Mouse (Mus musculus): Measurements from ENCODE around the gene Myo10. TPM values are rescaled to one million over a fixed set of nuclear protein-coding genes. Genes with fewer than 3 reads are reported as not detected.

Gene Myo10
- total and polyA plus RNA-seq, 2 experiments from 2014 or later = 29.2 to 30.0 TPM

DNA sequence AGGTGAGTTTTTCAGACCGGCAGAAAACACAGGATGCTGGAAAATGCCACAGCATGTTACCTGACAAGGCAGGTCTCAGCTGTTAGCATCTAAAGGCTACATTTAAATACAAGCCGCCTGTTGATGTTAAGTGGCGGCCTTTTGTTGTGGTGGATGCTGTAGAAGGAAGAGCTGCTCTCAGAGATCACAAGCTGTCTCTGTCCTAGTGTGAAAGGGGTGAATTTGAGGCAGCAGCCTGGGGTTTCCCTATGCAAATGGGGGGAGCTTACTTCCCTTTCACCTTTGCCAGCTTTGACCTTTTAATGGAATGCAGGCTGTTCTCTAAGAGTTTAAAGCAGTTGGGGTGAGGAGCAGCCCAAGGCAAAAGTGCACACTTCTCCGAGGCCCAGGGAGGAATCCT, 117.9 kb downstream of the Myo10 start:
- Histone ChIP-seq H3K36me3 (ENCODE audit: insufficient read depth, low read length) (0 out of 2 replicates have a peak, but pooled peaks cover 6% of the 10 kb centered on the region), H3K9ac (replicated peaks; ENCODE audit: low read length) (no peak overlapping the region), H3K4me3 (ENCODE audit: low read length) (no peak overlapping the region), H3K27me3 (ENCODE audit: insufficient read depth, low read length) (no peaks in the 10 kb centered on the region), H3K27ac (no peak overlapping the region), H3K9me3 (ENCODE audit: low read length) (no peaks in the 10 kb centered on the region), H3K4me1 (ENCODE audit: insufficient read depth, low read length) (no peaks in the 10 kb centered on the region), H3K4me2 (ENCODE audit: low read depth, low read length) (no peak overlapping the region)
- ATAC-seq (no peak), DNase-seq (ENCODE audit: low spot score) (no peak)
- no peak for TF ChIP-seq CTCF (IDR thresholded peaks at IDR 0.05; ENCODE audit: low read depth)
- 64% methylated on average over 4 of the region's 4 CpGs for WGBS

DNA sequence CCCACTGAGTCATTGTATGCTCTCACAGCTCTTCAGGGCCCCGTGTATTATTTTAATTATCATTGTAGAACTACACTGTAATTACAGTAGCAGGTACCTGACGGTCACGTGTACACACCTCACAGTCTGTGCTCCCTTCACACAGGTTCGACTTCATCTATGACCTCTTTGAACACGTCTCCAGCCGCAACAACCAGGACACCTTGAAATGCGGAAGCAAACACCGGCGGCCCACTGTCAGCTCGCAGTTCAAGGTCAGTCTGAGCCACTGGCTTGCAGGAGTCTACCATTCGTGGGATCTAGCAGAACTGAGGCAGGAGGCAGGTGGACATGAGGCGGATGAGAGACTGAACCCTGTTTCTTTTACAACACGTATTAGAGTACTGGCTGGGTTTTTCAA, 119.9 kb downstream of the Myo10 start:
- Histone ChIP-seq H3K4me1 (ENCODE audit: insufficient read depth, low read length) (no peaks in the 10 kb centered on the region), H3K9ac (replicated peaks; ENCODE audit: low read length) (no peak overlapping the region), H3K4me3 (ENCODE audit: low read length) (no peak overlapping the region), H3K36me3 (ENCODE audit: insufficient read depth, low read length) (0 out of 2 replicates have a peak, but pooled peaks cover 6% of the 10 kb centered on the region), H3K27ac (no peak overlapping the region), H3K27me3 (ENCODE audit: insufficient read depth, low read length) (no peaks in the 10 kb centered on the region), H3K9me3 (ENCODE audit: low read length) (no peaks in the 10 kb centered on the region), H3K4me2 (ENCODE audit: low read depth, low read length) (no peak overlapping the region)
- DNase-seq (ENCODE audit: low spot score) (no peak), ATAC-seq (0 out of 2 replicates have a peak, but pooled peaks have one; percentile 5)
- no peak for TF ChIP-seq CTCF (IDR thresholded peaks at IDR 0.05; ENCODE audit: low read depth)
- WGBS = 91% methylated on average over 13 of the region's 13 CpGs

GRCm38 (mm10) chr15:25751510-25751909, 129.2 kb downstream of the Myo10 start:
- DNase-seq (ENCODE audit: low spot score) (no peak), ATAC-seq (no peak)
- Histone ChIP-seq H3K27me3 (ENCODE audit: insufficient read depth, low read length) (no peaks in the 10 kb centered on the region), H3K4me2 (ENCODE audit: low read depth, low read length) (no peak overlapping the region), H3K36me3 (ENCODE audit: insufficient read depth, low read length) (no peaks in the 10 kb centered on the region), H3K9ac (replicated peaks; ENCODE audit: low read length) (no peak overlapping the region), H3K4me3 (ENCODE audit: low read length) (no peak overlapping the region), H3K4me1 (ENCODE audit: insufficient read depth, low read length) (peaks cover 3% of the 10 kb centered on the region; the same call in 1 of the 2 replicates), H3K27ac (no peak overlapping the region), H3K9me3 (ENCODE audit: low read length) (no peaks in the 10 kb centered on the region)
- no peak for TF ChIP-seq CTCF (IDR thresholded peaks at IDR 0.05; ENCODE audit: low read depth)
- 46% methylated on average over 11 of the region's 11 CpGs for WGBS

GRCm38 (mm10) chr15:25752597-25752996, 130.3 kb downstream of the Myo10 start:
- Histone ChIP-seq H3K4me1 (ENCODE audit: insufficient read depth, low read length) (peaks cover 3% of the 10 kb centered on the region; the same call in 1 of the 2 replicates), H3K9me3 (ENCODE audit: low read length) (no peaks in the 10 kb centered on the region), H3K9ac (replicated peaks; ENCODE audit: low read length) (no peak overlapping the region), H3K36me3 (ENCODE audit: insufficient read depth, low read length) (no peaks in the 10 kb centered on the region), H3K27me3 (ENCODE audit: insufficient read depth, low read length) (no peaks in the 10 kb centered on the region), H3K27ac (peak overlapping the region; percentile 71), H3K4me2 (ENCODE audit: low read depth, low read length) (peak overlapping the region; percentile 49), H3K4me3 (ENCODE audit: low read length) (peak overlapping the region; percentile 14)
- no peak for TF ChIP-seq CTCF (IDR thresholded peaks at IDR 0.05; ENCODE audit: low read depth)
- 23% methylated on average over 1 of the region's 1 CpGs for WGBS
- ATAC-seq (no peak), DNase-seq (ENCODE audit: low spot score) (peak; percentile 65)

DNA sequence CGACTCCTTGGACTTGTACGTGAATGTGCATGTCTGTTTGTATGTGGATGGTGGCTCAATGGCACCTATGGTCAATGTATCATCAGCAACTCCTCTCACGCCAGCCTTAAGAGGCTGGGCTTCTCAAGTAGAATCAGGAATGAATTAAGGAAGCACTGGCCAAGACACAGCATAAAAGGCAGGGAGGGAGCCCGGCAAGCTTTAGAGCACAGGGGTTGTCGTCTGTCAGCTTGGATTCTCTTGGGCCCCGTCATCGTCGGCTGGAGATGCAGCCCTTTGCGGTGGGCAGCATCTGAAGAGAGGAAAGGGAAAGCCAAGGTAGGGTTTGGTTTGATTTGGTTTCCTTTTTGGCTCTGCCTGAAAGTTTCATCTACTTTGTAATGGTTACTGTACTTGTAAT, 130.7 kb downstream of the Myo10 start:
- peaks cover 4% of the 10 kb centered on the region; the same call in 1 of the 2 replicates for H3K4me1 ChIP-seq (ENCODE audit: insufficient read depth, low read length)
- DNase-seq (ENCODE audit: low spot score) = peak; percentile 32
- peak overlapping the region; percentile 9; the same call in 1 of the 2 replicates for H3K9ac ChIP-seq (replicated peaks; ENCODE audit: low read length)
- ATAC-seq = 0 out of 2 replicates have a peak, but pooled peaks have one; percentile 15
- peak overlapping the region; percentile 49 for H3K4me2 ChIP-seq (ENCODE audit: low read depth, low read length)
- H3K4me3 ChIP-seq (ENCODE audit: low read length) = peak overlapping the region; percentile 14
- peak overlapping the region; percentile 71 for H3K27ac ChIP-seq
- WGBS = 23% methylated on average over 9 of the region's 9 CpGs
- no peak for TF ChIP-seq CTCF (IDR thresholded peaks at IDR 0.05; ENCODE audit: low read depth)
- no peaks in the 10 kb centered on the region for H3K9me3 ChIP-seq (ENCODE audit: low read length)
- H3K27me3 ChIP-seq (ENCODE audit: insufficient read depth, low read length) = no peaks in the 10 kb centered on the region
- H3K36me3 ChIP-seq (ENCODE audit: insufficient read depth, low read length) = no peaks in the 10 kb centered on the region

DNA sequence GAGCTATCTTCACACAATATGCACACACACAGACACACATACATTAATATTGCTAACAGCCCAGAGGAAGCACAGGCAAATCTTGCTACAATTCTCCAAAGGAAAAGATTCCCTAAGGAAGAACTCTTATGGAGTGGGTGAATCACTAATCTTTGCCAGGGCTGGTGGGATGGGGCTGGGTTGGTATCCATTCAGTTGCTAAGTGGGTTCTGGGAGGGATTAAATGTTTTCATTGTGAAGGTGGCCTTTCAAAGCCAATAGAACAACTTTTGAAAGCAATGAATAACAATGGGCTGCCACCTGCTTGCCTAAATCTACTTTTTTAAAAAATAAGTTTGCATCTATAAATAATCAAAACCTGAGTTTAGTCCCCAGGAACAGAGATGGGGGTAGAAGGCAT, 131.6 kb downstream of the Myo10 start:
- DNase-seq (ENCODE audit: low spot score) (no peak), ATAC-seq (no peak)
- Histone ChIP-seq H3K9me3 (ENCODE audit: low read length) (no peaks in the 10 kb centered on the region), H3K9ac (replicated peaks; ENCODE audit: low read length) (peak overlapping the region; percentile 9; the same call in 1 of the 2 replicates), H3K4me1 (ENCODE audit: insufficient read depth, low read length) (peaks cover 13% of the 10 kb centered on the region), H3K27me3 (ENCODE audit: insufficient read depth, low read length) (no peaks in the 10 kb centered on the region), H3K4me2 (ENCODE audit: low read depth, low read length) (peak overlapping the region; percentile 49), H3K36me3 (ENCODE audit: insufficient read depth, low read length) (no peaks in the 10 kb centered on the region), H3K4me3 (ENCODE audit: low read length) (peak overlapping the region; percentile 14), H3K27ac (peak overlapping the region; percentile 71)
- no peak for TF ChIP-seq CTCF (IDR thresholded peaks at IDR 0.05; ENCODE audit: low read depth)

GRCm38 (mm10) chr15:25754342-25754951, 132.1 kb downstream of the Myo10 start:
- H3K27ac ChIP-seq = peak overlapping the region; percentile 71
- H3K9me3 ChIP-seq (ENCODE audit: low read length) = no peaks in the 10 kb centered on the region
- H3K4me2 ChIP-seq (ENCODE audit: low read depth, low read length) = peak overlapping the region; percentile 49
- DNase-seq (ENCODE audit: low spot score) = peak; percentile 66
- peak overlapping the region; percentile 14 for H3K4me3 ChIP-seq (ENCODE audit: low read length)
- H3K9ac ChIP-seq (replicated peaks; ENCODE audit: low read length) = peak overlapping the region; percentile 28; the same call in 1 of the 2 replicates
- WGBS = 16% methylated on average over 13 of the region's 13 CpGs
- H3K27me3 ChIP-seq (ENCODE audit: insufficient read depth, low read length) = no peaks in the 10 kb centered on the region
- ATAC-seq = peak; percentile 90
- peak; percentile 38 for TF ChIP-seq CTCF (IDR thresholded peaks at IDR 0.05; ENCODE audit: low read depth)
- H3K36me3 ChIP-seq (ENCODE audit: insufficient read depth, low read length) = no peaks in the 10 kb centered on the region
- H3K4me1 ChIP-seq (ENCODE audit: insufficient read depth, low read length) = peaks cover 15% of the 10 kb centered on the region

All from hindbrain, postnatal 0 days (tissue).